Mouse (Mus musculus): ENCODE measurements around the gene Prune1. TPM values are rescaled to one million over a fixed set of nuclear protein-coding genes. Genes with fewer than 3 reads are reported as not detected.
"Not testable (repeated sequence)": the region's sequence is repeated elsewhere in the genome, so short reads cannot be mapped to it uniquely, and the experiment has no call there.

Prune1 gene
- polyA plus RNA-seq, 1 experiment, result 19.2 TPM

DNA sequence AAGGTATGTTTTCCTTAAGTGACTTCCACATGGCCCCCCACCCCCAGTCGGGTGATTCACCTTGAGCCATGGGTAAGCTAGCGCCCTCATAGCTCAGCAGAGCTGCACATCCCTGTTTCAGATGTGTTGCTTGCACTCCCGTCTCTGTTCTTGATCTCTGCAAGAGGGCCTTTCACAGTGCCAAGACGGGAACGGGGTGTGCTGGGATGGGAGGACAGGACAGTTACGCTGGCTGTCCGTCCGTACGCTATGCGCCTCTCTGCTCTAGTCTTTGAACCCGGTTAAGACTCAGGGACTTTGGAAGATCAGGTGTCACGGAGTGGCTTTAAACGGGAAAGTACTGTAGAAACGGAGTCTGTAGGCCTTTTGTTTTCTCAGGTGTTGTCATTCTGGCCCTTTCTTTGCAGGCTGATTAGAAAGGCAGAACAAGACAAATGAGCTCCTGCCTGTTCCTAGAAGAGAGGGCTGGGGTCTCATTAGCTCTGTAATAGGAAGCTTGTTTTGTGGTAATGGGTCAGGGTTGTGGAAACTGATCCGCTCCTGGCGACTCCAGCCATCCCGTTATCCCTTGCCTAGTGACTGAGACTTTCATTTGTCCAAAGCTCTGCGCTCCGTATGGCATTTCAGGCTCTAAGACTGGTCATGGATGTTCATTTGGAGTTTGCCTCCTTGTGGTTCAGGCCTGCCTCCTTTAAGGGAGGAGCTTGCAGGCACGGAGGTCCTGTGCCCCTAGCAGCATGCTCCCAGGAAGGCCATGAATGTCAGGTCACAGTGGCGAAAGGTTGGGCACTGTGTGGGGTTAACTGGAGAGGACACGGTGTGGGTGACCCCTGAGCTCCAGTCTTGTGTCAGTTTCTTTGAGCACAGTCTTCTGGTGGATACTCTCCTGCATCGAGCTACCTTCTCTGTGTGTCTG lies 46.2 kb downstream of the Prune1 start:
- DNase-seq (ENCODE audit: low spot score), result no peak

DNA sequence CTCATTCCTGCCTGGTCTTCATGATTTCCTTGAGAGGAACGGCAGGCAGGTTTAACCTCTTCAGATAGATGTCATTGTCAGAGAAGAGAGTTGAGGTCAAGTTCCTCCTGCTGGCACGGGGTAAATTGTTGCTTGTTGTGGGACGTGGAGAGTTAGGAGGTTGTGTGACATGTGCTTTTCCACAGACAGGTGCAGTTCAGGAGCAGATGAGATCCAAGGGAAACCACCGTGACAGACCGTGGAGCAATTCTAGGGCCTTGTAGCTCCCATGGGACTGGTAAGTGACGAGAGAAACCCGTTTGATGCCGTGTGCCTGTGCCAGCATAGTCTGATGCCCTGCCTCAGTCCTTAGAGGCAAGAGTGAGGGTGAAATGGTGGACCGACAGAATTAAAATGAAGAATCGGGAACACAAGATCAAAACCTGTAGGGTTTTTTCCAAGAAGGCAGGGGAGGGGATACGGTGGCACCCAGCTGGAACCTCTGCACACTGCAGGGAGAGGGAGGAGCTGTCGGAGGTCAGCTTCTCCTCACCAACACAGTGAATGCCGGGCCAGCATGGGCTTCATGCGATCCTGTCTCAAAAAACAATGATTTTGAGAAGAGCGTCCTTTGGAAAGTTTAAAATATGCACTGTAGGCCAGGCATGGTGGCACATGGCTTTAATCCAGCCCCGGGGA lies 48.4 kb downstream of the Prune1 start:
- no peak for DNase-seq (ENCODE audit: low spot score)

DNA sequence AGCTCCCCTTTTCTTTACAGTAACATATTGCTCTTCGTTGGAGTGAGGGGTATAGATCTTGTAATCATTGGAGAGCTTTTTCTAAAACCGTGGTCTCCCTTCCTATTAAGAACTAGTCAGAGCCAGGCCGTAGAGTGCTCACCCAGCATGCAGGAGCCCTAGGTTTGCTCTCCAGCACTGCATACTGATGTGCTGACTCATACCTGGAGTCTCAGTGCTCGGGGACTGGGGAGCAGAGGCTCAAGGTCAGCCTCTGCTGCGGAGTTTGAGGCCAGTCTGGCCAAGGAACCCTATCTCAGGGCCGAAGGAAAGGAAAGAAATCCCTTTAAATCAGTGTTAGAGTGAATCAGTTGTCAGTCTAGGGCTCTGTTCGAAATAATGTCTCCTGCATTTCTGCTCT lies 49.1 kb downstream of the Prune1 start:
- DNase-seq (ENCODE audit: low spot score), result no peak

DNA sequence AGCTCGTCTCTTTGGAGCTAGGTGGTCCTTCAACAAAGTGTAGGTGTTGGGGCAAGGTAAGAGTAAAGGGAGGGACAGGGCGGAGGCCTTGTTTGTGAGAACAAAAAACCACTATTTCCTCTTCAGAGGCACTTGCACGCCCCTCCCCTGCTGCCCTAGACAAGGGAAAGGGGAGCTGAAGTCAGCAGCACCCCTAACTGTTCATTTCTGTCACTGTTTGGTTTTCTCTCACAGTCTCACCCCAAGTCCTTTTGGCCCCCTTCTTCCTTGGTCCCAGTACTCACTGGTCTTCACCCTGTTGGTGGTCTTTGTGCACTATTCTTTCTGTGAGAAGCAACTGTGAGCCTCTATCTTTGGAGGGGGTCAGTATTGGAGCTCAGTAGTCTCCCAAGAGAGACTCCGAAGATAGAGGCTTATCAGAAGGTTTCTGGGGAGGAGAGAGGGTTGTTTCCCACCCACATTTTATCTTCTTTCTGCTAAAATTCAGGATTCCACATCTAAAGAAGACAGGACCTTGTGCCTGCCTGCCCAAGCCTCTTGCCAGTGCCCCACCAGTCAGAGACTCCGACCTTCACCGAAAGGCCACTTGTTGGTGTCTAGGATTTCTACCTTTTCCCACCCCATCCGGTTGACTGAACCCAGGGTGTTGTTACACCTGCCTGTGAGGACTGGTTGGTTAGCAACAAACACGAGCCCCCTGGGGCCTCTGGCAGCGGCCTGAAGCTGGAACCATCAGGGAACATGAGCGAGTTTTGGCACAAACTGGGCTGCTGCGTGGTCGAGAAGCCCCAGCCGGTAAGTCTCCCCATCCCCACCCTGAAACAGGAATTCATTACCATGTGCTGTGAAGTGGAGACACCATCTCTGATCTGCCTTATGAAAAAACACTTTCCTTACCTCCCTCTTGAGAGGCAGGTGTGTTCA lies 50.3 kb downstream of the Prune1 start, which contains the start of gene Mllt11:
Gene Mllt11 (minus strand): TSS at position 874 of the 924 bp plus-strand sequence.
- DNase-seq (ENCODE audit: low spot score), result no peak

DNA sequence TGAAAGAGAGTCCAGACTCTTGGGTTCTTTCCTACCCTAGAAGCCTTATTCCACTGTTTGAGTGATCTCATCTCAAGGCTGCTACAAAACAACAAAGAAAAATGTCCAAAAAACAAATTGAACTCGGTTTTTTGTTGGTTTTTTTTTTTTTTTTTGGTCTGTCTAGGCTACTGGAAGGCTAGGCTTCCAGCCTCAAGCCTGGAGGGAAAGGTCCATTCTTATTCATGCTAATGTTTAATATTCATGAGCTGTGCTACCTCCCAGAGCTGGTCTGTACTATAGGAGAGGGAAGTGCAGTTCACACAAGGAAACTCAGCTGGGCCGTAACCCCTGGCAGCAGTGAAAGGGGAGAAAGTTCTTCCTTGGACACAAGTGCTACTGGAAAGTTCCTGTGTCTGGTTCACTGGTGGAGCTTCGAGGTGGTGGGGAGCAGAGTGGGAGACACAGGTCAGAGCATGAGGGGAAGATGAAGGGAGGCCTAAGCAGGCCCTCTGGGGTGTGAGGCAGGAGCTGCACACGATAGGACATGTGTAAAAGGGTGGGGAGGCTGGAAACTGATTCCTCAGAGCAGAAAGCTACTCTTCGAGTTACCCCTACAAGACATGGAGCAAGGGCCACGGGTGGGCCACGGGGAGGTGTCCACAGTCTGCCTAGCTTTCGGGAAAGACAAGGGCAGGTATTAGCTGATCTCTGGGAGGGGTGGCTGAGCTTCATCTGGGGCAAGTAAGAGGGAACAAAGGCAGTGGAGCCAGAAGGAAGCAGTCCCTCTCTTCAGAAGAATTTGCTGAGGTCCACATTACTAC lies 51.2 kb downstream of the Prune1 start:
- DNase-seq (ENCODE audit: low spot score), result no peak

DNA sequence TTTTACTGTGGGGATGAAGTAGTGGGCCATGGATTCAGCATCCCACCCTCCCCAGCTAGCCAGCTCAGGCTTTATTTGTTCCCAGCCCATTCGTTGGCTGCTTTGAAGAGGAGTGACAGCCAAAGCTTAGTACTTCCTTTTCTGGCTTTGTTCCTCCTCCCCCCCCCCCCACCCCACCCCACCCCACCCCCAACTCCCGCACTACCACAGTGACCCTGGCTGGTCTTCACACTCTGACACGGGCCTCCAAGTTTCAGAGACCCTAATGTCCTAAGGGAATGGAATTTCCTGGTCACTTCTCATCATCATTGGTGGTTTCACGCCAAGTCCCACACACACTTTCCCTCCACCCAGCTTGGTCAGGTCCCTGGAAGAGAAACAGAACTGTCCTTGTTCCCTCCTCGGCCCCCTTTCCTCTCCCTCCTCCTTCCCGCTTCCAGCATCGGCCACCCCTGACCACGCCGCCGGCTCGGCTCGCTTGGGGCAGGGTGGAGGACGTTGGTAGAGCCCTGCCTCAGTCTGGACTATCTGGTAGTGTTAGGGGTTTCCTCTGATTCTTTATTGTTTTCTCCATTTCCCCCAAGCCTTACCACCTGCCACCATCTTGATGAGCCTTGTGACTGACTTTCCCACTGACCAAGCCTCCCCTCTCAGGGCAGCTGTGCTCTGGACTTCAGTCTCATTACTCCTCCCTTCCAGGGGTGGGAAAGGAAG lies 51.9 kb downstream of the Prune1 start:
- no peak for DNase-seq (ENCODE audit: low spot score)

DNA sequence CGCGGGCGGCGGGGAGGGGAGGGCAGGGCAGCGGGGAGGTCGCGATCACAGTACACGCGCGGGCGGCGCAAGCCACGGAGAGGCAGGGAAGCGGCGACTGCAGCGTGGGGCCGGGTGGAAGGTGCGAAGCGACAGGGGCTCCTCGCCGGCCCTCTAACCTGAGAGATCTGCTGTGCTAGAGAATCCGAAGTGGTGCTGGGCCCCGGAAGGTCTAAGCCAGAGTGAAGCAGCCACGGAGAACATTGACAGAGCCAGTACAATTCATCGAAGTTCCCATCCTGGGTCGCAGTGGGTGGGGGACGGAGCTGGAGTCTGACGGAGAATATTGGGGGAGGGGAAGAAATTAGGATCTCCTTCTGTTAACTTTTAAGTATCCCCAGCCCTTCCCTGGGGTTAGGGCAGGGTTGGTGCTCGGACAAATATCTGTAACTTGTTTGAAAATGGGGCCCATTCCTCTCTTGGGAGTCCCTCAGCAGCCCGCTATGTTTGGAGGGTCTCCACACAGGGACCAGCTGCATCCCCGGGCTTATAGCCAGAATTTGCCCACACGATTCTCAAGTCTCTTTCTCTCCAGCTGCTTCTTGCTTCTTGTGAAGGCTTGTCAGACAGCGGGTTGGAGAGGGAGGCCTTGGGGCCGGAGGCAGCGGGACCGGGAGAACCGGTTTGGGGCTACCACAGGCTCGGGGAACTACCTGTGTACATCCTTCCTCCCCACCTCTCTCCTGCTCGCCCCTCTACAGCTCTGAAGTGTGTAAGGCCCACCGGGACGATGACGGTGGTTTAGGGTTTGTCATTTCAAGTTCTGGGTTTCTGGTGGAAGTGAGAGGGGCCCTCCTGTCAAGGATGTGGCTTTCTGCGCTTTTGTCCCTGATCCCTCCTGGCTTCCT lies 52.7 kb downstream of the Prune1 start:
- peak; percentile 60 for DNase-seq (ENCODE audit: low spot score)

DNA sequence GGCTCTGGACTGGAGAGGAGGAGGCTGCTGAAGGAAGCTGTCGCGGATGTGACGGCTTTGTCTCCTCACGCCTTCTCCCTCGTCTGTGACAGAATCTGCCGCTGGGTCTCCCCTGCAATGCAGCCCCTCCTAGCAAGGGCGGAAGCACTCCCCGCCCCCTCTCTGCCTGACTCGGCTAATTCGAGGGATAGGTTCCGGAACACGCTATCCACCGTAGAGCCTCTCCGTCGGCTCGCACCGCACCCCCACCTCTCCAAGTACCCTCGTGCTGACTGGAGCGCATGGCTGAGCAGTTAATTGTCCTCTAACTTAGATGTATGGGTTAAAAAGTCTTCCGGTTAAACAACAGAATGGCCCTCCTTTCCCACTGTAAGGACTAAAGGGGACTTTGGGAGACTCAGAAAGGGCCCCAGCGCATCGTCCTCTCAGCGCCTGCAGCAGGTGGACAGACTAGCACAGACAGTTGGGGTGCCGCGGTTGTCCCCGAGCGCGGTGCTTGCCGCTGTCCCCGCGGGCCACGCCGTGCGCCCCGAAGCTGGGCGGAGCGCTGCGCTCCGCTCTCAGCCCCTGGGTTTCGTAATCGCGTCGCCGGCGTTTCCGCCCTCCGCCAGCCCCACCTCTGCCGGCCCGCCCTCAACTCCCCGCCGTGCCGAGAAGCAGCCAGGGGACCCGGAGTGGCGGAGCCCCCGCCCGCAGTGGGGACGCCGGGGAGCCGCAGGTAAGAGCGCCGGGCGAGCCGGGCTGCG lies 53.6 kb downstream of the Prune1 start, which contains the start of gene Cdc42se1:
Gene Cdc42se1 (plus strand): TSS at position 585 of the 746 bp plus-strand sequence.
- peak; percentile 85 for DNase-seq (ENCODE audit: low spot score)

DNA sequence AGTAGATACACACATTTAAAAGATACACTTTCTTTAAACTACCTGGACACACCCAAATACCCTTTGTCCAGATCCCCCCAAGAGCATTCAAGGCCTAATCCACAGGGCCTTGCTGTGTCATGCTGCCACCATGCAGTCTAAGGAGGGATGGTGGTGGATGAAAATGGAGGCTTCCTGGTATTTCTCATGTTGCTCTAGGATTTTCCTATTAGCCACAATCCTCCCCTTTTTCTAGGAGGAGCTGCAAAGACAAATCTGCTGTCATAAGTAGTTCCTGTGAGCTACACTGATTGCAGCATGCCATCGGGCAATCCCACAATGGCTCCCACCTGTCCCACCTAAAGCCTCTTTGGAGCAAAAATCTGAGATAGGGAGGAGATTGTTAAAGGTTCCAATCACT lies 54.7 kb downstream of the Prune1 start:
- no peak for DNase-seq (ENCODE audit: low spot score)

DNA sequence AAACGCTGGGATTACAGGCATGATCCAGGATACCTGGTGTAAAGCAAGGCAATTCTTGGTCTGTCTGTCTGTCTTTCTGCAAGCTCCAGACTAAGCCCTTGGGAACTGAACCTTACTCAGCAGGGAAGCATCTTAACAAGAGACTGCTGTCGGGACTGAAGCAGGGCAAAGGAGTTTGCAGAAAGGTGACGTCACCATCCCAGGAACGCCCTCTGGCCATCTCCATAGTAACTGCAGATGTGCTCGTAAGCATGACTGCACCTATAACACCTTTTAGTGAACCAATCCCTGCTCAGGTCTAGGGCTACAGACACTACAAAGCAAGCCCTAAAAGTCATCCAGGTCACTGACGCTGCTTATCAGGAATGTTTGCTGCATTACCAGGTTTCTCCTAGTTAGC lies 57.6 kb downstream of the Prune1 start:
- DNase-seq (ENCODE audit: low spot score), result no peak

DNA sequence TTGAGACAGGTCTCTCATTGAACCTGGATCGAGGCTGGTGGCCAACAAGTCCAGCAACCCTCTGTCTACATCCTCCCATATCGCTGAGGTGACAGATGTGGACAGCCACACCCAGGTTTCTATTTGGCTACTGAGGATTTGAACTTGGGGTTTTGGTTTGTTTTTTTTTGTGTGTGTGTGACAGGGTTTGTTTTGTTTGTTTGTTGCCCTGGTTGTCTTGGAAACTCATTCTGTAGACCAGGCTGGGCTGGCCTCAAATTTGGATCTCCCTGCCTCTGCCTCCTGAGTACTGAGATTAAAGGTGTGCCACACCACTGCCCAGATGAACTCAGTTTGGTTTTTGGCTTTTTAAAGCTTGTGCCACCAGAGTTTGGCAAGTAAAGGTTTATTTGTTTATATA lies 58.8 kb downstream of the Prune1 start:
- DNase-seq (ENCODE audit: low spot score), result no peak

DNA sequence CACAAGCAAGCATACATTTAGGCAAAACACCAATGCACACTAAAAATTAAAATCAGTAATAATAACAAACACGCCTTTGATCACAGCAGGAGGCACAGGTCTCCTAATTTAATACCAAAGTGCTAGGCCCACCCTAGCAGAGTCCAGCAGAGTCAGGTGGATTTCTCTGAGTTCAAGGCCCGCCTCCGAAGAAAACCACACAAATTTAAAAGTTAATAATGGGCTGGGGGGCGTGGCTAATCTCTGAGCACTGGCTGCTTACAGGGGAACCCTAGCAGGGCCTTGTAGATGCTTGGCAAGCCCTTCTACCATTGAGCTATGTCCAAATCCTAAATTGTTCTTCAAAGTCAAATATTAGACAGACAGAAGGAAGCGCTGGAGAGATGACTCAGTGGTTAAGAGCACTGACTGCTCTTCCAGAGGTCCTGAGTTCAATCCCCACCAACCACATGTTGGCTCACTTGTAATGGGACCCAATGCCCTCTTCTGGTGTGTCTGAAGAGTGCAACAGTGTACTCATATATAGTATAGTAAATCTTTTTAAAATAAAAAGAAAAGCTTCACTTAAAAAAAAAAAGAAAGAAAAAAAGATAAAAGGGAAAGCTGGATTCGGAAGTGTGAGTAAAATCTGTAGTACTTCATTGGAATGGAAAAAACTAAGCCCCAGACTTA lies 63.3 kb downstream of the Prune1 start:
- DNase-seq (ENCODE audit: low spot score), result no peak

DNA sequence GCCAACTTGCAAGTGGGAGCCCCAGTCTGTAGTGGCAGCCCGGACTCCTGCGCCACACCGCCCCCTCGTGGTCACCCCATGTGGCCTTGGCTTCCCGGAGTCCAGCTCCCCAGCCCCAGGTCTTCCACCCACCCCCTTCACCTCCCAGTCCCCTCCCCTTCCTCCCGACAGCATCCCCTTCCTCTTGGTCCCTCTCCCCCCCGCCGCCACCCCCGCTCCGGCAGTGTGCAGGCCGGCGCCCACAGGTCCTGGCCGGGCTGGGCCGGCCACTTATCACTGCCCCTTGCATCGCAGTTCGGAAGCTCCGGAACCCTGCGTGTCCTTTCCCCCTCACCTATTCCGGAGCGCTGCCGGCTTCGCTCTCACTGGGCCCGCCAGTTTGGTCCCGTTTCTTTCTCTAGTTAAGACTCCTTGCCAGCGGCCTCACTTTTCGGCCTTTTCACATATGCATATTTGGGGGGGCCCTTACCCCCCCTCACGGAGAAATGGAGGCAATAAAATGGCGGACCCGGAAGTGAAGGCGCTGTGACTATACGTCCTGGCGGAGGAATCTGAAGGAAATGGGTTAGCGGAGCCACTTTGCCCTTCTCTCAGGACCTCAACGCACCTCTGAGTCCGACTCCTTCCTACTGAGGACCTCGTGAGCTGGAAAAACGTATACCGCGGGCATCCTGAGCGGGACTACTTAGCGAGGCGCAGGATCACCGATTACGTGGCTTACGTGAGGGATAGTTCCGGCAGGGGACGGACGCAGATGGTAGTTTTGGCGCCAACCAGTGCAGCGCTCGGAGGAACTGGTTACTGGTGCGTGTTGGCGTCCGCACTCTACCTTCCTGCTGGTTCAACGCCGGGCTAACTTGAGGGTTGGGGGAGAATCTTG lies 64.4 kb downstream of the Prune1 start, which contains the start of gene Gabpb2:
Gene Gabpb2 (minus strand): TSS at position 662 of the 880 bp plus-strand sequence.
- peak; percentile 96 for DNase-seq (ENCODE audit: low spot score)

DNA sequence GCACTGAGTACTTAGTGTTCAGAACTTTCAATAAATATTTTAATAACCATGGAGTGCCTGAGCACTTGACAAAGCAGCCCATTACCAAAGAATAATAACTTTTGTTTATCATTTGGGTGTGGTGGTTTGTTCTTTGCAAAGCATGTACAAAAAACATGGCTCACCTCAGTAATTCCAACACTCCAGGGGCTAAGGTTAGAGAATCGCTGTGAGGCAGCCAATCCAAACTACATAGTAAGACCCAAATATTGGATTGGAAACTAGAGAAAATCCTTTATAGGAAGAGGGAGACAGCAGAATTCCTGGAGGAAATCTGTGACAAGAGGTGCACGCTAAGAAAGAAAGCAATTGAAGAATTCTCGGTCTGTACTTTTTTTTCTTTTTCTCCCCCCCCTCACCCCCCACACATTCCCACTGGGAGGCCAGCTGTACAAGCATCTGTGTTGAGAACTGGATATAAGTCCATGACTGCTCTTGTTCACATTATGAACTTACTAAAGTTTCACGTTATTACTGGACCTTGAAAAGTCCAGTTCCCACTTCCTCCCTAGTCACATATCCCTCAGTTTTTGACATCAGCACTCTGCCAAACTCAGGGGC lies 65.1 kb downstream of the Prune1 start:
- no peak for DNase-seq (ENCODE audit: low spot score)

DNA sequence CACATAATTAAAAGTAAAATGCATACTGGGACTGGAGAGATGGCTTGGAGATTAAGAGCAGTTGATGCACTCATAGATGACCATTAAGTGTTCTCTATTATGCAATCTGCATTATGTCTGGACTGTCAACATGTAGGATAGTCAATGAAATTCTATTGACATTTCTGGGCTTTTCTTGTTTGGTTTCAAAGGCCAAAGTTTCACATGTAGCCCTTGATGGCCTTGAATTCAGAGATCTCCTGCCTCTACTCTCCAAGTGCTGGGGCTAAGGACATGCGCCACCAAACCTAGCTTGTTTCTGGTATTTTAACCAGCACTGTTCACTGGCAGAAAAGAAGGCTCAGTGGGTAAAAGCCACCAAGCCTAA lies 68.3 kb downstream of the Prune1 start:
- no peak for DNase-seq (ENCODE audit: low spot score)

DNA sequence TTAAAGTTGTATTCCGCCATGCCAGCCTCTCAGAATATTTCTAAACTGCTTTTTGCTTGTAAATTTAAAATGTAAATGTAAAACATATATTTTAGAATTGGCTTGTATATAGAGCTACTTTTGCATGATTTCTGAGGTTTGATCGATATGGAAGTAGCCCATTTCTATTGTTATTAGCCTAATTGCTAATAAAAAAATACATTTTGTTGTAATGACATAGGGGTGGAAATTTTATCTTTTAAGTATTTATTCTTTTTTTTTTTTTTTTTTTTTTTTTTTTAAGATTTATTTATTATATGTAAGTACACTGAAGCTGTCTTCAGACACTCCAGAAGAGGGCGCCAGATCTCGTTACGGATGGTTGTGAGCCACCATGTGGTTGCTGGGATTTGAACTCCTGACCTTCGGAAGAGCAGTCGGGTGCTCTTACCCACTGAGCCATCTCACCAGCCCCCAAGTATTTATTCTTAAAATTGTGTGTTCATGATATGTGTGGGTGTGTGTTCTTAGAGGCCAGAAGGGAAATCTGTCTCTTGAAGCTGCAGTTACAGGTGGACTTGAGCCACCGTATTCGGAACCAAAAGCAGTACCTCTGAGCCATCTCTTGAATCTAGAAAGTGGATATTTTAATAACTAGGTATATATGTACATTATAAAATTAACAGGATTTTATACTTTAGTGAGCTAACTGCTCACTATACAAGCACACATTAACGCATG lies 68.8 kb downstream of the Prune1 start:
- not testable (repeated sequence) for DNase-seq (ENCODE audit: low spot score)

All from urinary bladder, adult 2 months (tissue).